Comparison of ENCODE assay signal across 11 mouse cellular contexts in the genomic region with DNA sequence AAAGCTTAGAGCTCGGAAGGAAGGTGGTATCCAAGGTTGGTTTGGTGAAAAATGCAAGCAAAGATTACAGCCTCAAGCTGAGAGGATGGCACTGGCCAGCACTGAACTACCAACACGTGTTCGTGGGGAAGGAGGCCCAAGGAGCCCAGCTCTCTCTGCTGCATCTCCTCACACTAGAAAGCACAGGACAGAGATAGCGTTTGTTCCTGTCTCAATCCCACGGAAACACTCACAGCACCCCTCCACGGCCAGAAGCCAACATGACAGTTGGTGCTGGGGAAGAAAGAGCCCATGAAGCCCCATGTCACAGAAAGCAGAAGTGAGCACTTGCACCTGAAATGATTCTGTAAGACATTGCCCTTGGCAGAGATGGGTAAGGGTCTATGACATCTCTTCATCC. TPM values are rescaled to one million over a fixed set of nuclear protein-coding genes. Genes with fewer than 3 reads are reported as not detected.
A peak's percentile ranks its signal among the peaks of the same experiment; 100 is the strongest.
DNase-seq lines count a peak whose midpoint lies in the region; ATAC-seq and TF ChIP-seq lines count a peak whose summit lies in the region.
"Had no signal": no experiment of that assay in that cellular context is flagged by ENCODE, and none has a peak within 500 bp of the region (broad histone marks: within the 10 kb centered on the region; RNA-seq: fewer than 3 reads in every experiment).

No protein-coding gene starts in this region.

- no peaks in the 10 kb centered on the region for H3K27me3 ChIP-seq in forebrain, postnatal 0 days (ENCODE audit: insufficient read depth, low read length)
- no peaks in the 10 kb centered on the region for H3K27me3 ChIP-seq in forebrain, embryonic 12.5 days

- H3K4me3 ChIP-seq in forebrain, postnatal 0 days (ENCODE audit: low read depth, low read length): no peak overlapping the region
- H3K4me3 ChIP-seq in forebrain, embryonic 12.5 days (replicated peaks): no peak overlapping the region
- H3K4me3 ChIP-seq in macrophage (ENCODE audit: inconsistent target): peak overlapping the region; percentile 15; the same call in 1 of the 2 replicates

- H3K9ac ChIP-seq in forebrain, postnatal 0 days: no peak overlapping the region
- no peak overlapping the region for H3K9ac ChIP-seq in forebrain, embryonic 12.5 days
- H3K9ac ChIP-seq: hindbrain, embryonic 14.5 days had no signal

- no peaks in the 10 kb centered on the region for H3K79me2 ChIP-seq in macrophage (ENCODE audit: inconsistent target)

- no peaks in the 10 kb centered on the region for H3K36me3 ChIP-seq in forebrain, postnatal 0 days (ENCODE audit: insufficient read depth)
- H3K36me3 ChIP-seq in forebrain, embryonic 12.5 days (replicated peaks): peaks cover 68% of the 10 kb centered on the region
- H3K36me3 ChIP-seq in macrophage (ENCODE audit: inconsistent target): no peaks in the 10 kb centered on the region

- no peak for DNase-seq in forebrain, postnatal 0 days
- DNase-seq in A20 (ENCODE audit: low read depth, low spot score): peak; percentile 77
- DNase-seq in cerebellum, postnatal 25 days: peak; percentile 84 to 87
- DNase-seq in urinary bladder, postnatal 4 days (ENCODE audit: low spot score in 2 of 2): no peak
- no peak for DNase-seq in kidney, adult 9 months
- DNase-seq in kidney, postnatal 10 days: no peak
- DNase-seq: gastrocnemius, postnatal 25 days; layer of hippocampus, postnatal 36 days had no signal

- ATAC-seq in forebrain, postnatal 0 days: no peak
- no peak for ATAC-seq in forebrain, embryonic 12.5 days (ENCODE audit: low FRiP score)

- no peaks in the 10 kb centered on the region for H3K9me3 ChIP-seq in forebrain, postnatal 0 days (ENCODE audit: low read length)
- no peaks in the 10 kb centered on the region for H3K9me3 ChIP-seq in forebrain, embryonic 12.5 days

- peak overlapping the region; percentile 8; the same call in 1 of the 2 replicates for H3K4me2 ChIP-seq in forebrain, postnatal 0 days (ENCODE audit: low read depth)
- H3K4me2 ChIP-seq in forebrain, embryonic 12.5 days: no peak overlapping the region
- H3K4me2 ChIP-seq: hindbrain, embryonic 14.5 days had no signal

- H3K27ac ChIP-seq in forebrain, postnatal 0 days (ENCODE audit: low read depth, low read length): no peak overlapping the region
- no peak overlapping the region for H3K27ac ChIP-seq in forebrain, embryonic 12.5 days
- H3K27ac ChIP-seq in macrophage: peak overlapping the region; percentile 82
- H3K27ac ChIP-seq: hindbrain, embryonic 14.5 days had no signal

- WGBS in forebrain, postnatal 0 days: 48% methylated on average over 6 of the region's 6 CpGs
- WGBS in forebrain, embryonic 12.5 days: 52% methylated on average over 6 of the region's 6 CpGs
- 2% methylated on average over 6 of the region's 6 CpGs for WGBS in macrophage (ENCODE audit: missing documents)

- no peak for TF ChIP-seq CTCF in forebrain, postnatal 0 days (IDR thresholded peaks at IDR 0.05; ENCODE audit: low read depth)

- no peaks in the 10 kb centered on the region for H3K4me1 ChIP-seq in forebrain, postnatal 0 days (ENCODE audit: insufficient read depth)
- H3K4me1 ChIP-seq in forebrain, embryonic 12.5 days: peaks cover 8% of the 10 kb centered on the region

RNA-seq across cellular contexts. Expression of gene Muc13, which starts 37.4 kb away (rescaled TPM):
- total RNA-seq in forebrain, postnatal 0 days (2014; rRNA removed): not detected in 2 replicates
- not detected in 2 replicates for polyA plus RNA-seq in forebrain, postnatal 0 days (2015; fragmentation: Nextera tagmentation; extraction: Ambion mirVana)
- 0.13 TPM in 1 of 2 replicates, not detected in the other for polyA plus RNA-seq in forebrain, embryonic 12.5 days (2016; fragmentation: Nextera tagmentation; extraction: Ambion mirVana)
- not detected for total RNA-seq in macrophage (2018; cell fraction: chromatin; rRNA removed)
- total RNA-seq in macrophage (2018; cell fraction: cytosol; rRNA removed): under 1 TPM in 3 of 26 experiments, not detected in 23; 0.04 to 0.07 (median 0.05) TPM
- under 1 TPM in 1 of 26 experiments, not detected in 25; 0.20 TPM for total RNA-seq in macrophage (2018; cell fraction: nucleus; rRNA removed)
- polyA plus RNA-seq in macrophage (2018): 0.04 TPM in 1 of 3 replicates, not detected in the others
- total RNA-seq: gastrocnemius, postnatal 25 days; layer of hippocampus, postnatal 36 days had no signal
- polyA plus RNA-seq: hindbrain, embryonic 14.5 days had no signal

Comparison
In these comparisons a context has a peak if more than half of its experiments do, and no peak if none do; other contexts are left out.
1. DNase-seq: peak in A20 (single experiment) and cerebellum, postnatal 25 days (2 of 2); none in forebrain, postnatal 0 days (single experiment), urinary bladder, postnatal 4 days (0 of 2), kidney, adult 9 months (single experiment) and kidney, postnatal 10 days (single experiment).